Mouse (Mus musculus): Measurements from ENCODE around the gene Pah.

Pah gene

DNA sequence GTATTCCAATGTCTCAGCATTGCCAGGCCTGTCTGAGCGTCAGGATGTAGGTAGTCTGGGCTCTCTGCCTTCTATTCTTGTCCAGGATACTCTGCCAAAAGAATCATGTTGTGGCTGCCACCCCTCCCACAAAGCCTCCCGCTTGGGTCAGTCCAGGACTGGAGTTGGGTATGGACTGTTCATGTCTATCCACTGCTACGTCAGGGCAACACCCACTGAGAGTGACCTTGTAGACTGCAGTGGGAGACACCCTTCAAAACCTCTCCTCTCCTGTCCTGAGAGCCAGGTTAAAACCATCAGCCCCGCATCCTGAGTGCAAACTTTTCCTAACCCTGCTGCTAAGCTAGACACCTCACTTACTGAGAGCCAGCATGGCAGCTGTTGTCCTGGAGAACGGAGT, at the start of gene Pah:
Gene Pah, plus strand, starts transcription at position 150 of the 400 bp plus-strand sequence.
- no peak for TF ChIP-seq GATA4 (IDR thresholded peaks at IDR 0.05; ENCODE audit: insufficient replicate concordance, low read length)

DNA sequence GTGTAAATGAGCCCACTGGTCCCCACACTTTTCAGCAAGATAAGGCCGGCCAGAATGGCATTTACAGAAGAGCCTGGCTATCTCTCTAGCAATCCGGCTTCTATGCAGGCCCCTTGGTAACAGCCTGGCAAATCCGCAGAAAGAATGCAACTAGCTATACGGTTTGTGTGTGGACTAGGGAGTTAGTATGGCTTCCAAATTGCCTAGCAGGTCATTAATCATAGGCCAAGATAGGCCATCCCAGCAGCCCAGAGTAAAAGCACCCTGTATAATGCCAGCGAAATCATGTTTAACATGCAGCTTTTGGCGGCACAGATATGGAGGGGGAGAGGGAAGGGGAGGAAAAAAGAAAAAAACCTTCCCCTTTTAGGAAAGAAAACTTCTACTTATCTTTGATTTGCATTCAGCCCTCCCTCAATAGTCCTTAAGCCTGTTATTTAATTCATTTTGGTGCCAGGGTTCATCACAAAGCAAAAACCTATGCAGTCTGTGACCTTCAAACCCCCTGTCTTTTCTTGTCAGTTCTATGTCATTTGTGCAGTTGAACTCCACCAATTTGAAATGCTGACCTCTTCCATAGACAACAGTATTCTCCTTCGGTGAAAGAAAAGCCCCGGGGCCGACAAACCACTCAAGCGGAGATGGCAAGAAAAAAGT, 48.0 kb upstream of the Pah start:
- no peak for TF ChIP-seq GATA4 (IDR thresholded peaks at IDR 0.05; ENCODE audit: insufficient replicate concordance, low read length)

DNA sequence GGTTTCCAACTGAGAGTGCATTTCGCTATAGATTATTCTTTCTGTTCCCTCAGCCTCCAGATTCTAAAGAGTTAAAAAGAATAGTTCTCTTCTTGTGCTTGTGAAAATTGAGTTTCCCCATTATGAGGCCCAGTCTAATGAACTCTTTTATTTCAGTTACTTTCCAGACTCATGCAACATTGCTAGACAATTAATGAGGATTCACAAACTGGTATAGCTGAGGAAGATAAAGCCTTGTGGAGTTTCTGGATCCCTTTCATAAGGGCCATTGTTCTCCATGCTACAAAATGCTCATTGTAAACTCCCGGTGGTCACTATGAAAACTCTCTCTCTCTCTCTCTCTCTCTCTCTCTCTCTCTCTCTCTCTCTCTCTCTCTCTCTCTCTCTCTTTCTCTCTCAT, 46.6 kb upstream of the Pah start:
- TF ChIP-seq GATA4 (IDR thresholded peaks at IDR 0.05; ENCODE audit: insufficient replicate concordance, low read length), result no peak

DNA sequence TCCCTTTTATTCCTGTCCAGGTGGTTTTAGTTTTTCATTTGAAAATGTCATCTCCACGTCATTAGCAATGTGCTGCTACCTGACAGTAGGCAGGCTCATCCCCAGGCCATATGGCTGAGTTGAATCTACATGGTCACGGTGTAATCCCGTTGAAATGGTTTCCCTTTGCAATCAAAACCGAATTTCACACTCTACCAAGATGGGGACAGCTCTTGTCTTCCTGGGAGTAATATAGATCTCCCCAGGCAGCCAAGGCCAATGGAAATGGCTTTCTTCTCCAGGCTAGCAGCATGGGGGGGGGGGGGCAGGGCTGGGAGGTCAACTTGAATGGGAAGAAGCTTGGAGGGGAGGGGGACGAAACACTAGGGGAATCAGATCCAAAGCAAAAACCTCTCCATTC, 43.7 kb upstream of the Pah start:
- no peak for TF ChIP-seq GATA4 (IDR thresholded peaks at IDR 0.05; ENCODE audit: insufficient replicate concordance, low read length)

DNA sequence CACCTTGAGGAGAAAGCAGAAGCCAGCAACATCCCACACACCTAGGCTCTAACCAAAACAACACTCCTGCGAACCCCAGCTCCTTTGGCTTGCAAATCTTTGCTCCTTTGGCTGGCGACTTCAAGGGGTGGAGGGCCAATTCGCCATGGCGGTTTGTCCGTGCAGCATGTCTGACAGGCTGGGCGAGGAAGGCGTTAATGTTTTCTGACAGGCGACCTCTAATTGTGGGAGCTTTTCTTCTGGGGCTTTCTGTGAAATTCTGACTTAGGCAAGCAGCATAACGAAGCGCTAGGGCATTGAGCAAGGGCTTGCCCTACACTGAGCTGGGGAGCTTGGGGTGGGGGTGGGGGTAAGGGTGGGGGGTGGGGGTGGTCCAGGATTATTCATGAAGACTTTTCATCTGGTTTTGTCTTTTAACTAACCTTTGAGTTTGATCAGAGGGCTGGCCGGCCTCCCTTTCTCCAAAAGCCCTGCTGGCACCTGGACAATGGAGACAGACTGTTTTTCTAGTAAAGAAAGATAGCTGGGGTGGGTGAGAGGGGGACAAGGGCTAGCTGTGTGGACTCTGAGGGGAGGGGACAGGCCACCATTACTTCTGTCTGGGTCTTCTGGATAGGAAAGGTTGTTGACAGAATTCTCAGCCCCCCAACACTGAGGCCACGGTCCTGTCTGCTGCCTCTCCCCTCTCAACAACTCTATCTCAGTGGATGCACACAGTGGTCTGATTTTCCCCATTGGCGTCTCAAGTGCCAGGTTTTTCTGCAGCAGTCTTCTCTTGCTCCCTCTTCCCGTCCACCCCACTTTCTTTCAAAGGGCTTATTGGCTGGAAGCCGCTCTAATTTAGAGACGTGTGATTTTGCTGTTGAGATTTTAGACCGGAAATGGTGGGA, 36.5 kb upstream of the Pah start:
- TF ChIP-seq GATA4 (IDR thresholded peaks at IDR 0.05; ENCODE audit: insufficient replicate concordance, low read length), result no peak

DNA sequence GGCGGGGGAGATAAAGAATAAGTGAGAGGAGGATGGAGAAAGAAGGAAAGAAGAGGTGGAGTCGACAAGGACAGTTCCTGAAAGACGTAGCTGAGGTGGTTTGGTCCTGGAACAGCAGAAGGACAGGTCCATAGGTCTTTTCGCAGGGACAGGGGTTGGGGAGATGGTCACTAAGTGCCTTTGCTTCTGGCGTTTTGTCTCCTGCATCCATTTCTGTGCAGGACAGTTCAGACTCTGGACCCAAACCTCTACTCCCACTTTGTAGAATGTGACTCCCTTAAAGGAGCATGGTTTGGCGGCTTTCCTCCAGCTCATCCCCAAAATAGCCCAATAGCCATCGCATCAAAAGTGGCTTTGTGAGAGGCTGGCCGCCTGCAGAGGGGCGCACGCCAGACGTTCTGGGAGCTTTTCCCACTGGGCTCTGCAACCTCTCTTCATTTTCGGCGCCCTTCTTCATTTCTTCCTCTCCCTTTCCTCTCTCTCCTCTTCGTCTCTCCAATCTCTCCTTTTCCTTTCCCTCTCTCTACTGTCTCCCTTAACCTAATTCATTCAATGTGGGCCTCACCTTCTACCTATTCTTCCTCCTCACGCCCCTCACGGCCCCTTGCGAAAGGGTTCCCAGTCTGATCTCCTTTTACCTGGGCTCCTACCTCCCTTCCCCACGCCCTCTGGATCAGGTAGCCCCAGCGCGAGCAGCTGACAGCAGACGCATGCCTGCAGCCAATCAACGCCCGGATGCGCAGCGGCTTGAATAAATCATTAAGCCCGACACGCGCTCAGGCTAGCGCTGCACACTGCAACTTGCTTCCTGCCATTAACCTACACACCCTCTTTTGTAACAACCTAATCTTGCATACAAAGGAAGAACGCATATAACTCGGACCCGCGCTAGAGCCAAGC, 35.6 kb upstream of the Pah start:
- no peak for TF ChIP-seq GATA4 (IDR thresholded peaks at IDR 0.05; ENCODE audit: insufficient replicate concordance, low read length)

DNA sequence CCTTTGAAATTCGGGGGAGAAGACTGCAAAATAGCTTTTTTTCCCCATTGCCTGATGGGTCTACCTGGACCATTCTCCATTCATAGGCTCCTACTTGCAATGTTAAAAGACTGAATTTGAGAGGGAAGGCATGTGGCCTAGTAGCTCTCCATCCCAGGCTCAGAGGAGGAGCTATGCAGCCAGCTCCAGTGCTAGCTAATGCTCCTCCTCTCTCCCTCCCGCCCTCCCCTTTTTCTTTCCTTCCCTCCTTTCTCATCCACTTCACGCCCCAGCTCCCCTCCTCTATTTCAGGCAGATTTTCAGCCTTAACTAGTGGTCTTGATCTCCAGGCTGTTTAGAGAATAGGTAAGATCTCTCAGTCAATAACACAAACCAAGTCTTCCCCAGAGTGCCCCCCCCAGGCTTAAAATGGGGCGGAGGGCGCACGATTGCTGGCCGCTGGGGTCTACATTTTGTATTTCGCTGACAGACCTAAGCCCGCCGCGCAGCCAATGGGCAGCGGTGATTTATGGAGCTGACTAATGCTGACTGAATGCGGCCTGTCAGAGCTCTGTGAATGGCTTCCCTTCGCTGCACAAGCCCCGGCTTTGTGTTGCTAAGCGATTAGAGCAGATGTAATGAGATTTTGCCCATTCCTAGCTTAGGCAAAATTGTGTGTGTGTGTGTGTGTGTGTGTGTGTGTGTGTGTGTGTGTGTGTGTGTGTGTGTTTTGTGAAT, 33.0 kb upstream of the Pah start:
- no peak for TF ChIP-seq GATA4 (IDR thresholded peaks at IDR 0.05; ENCODE audit: insufficient replicate concordance, low read length)

DNA sequence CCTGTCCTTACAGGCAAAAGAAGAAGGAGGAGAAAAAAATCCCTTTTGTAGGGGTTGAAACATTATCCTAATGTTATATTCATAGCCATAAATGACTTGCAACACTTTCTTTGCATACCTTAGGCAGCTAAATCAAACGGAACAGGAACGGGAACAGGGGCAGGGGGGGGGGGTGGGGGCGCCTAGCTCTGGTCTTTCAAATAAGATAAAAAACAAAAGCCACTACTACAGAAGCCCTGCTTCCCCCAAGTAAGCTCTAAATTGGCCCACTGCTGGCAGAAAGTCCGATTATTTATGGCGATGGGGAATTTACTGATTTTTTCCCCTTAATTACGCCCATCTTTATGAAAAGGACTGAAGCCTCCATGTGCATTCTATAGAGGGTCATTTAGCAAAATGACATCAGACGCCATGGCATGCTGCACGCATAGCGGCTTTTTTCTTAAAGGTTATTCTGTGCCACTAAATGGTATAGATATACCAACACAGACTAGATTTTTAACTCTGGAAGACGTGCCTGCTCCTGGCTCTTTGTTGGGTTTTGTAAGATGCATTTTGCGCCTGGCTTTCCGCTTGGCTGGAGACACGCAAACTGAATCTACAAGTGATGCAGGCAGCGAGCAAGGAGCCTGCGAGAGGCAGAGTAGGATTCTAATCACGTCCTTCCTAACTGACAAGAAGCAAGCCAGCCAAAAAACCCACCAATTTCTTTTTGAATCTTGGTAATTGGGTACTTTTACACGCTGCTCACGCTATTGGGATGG, 32.2 kb upstream of the Pah start:
- no peak for TF ChIP-seq GATA4 (IDR thresholded peaks at IDR 0.05; ENCODE audit: insufficient replicate concordance, low read length)

DNA sequence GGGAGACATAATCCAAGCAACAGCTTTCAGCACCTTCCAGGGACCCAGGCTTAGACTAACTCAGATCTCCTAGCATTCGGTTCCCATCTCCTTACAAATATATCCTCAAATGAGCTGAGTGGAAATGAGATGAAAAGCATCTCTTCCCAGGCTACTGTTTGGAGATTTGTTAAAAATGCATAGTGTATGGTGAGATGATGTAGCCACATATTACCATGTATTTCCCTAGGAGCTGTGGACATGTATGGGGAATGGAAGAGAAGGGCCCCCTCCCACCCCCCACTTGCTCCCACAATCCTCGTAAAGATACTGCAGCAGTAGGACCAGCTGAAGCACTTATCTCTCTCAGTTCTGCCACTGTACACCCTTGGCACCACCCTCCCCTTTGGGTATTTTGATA, 31.3 kb upstream of the Pah start:
- no peak for TF ChIP-seq GATA4 (IDR thresholded peaks at IDR 0.05; ENCODE audit: insufficient replicate concordance, low read length)

DNA sequence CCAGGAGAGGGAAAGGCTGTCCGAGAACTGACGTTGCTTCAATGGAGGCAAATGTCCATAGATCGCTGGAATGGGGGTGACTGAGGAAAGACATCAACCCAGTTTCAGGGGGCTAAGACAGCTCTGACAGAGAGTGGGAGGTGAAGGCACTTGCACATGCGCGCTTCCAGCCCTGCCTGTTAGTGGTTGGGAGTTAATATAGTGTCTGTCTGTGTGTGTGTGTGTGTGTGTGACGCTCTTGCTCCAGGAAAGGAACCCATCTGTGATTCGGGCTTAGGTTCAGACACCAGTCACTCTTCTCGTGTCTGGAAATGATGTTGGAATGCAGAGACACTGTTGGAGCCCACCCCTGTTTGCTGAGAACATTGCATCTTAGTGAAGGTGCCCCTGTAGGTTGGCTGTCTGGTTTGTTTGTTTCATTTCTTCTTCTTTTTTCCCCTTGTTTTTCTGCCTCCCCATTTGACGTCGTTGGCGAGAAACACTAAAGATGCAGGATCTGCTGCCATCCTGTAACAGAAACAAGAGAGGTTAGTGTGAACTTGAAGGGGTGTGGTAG, 30.0 kb upstream of the Pah start:
- TF ChIP-seq GATA4 (IDR thresholded peaks at IDR 0.05; ENCODE audit: insufficient replicate concordance, low read length), result no peak

DNA sequence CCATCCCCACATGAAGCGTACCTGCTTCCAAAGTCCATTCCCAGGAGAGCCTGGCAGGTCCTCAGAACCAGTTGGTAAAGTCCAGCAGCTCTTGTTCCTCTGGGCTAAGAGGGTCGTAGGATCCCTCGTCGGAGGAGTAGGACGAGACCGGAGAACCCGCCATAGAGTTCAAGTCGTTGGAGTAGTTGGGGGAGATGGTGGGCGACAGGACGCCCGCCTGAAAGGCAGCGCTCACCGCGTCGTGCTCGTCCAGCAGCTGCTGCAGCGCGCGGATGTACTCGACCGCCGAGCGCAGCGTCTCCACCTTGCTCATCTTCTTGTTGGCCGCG, 29.3 kb upstream of the Pah start:
- no peak for TF ChIP-seq GATA4 (IDR thresholded peaks at IDR 0.05; ENCODE audit: insufficient replicate concordance, low read length)

DNA sequence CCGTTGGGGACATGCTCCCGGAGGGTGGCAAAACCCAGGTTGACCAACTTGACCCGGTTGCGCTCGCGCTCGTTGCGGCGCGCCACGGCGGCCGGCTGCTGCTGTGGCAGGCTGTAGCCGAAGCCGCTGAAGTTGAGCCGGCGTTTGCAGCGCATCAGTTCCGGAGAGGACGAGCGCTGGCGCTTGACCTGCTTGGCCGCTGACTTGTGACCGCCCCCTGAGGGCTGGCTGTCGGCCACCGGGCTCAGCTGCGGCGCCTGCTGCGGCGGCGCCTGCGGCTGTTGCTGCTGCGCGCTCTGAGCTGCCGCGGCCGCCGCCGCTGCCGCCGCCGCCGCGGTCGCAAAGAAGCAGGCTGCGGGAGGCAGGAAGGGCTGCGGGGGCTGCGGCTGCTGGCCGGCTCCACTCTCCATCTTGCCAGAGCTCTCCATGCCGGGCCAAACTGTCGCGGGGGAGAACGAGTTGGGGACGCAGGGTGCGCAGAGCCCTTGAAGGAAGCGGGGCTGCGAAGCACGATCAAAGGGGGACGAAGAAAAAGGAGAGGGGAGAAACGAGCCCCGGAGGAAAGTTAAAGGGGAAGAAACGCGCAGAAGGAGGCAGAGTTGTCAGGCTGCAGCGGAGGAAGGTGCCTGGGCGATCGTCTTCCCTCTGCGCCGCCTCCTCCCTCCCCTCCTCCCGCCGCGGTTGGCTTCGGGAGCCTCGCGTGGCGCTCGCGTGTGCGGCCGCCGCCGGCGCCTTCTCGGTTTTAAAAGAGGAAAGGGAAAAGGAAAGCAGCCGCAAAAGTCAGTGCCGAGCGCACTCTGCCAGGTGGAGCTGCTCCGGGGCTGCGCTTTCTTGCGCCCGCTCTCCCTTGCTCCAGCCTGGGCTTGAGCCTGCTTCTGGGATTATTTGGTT, 28.7 kb upstream of the Pah start:
- TF ChIP-seq GATA4 (IDR thresholded peaks at IDR 0.05; ENCODE audit: insufficient replicate concordance, low read length), result no peak

DNA sequence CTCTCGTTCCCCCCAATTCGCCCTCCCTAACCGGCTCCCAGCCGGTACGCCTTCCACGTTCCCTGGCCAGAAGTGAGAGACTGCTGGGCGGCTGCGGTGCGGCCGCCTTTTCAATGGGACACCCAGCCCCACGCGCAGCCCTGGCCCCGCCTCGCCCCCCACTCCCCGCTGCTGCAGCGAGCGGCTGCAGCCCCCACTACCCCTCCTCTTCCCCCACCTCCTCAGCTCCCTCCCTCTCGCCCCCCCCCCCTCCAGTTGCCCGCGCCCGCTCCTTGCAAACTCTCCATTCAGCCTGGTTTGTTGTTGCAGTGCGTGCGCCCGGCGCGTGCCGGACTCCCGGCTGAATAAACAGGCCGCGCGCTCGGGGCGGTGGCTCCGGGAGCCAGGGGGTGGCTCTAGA, 28.0 kb upstream of the Pah start, which contains the start of gene Ascl1:
Gene Ascl1, minus strand, starts transcription at position 85 of the 400 bp plus-strand sequence.
- no peak for TF ChIP-seq GATA4 (IDR thresholded peaks at IDR 0.05; ENCODE audit: insufficient replicate concordance, low read length)
